Mouse (Mus musculus): ENCODE data around the gene Sec14l1.

Gene Sec14l1

GRCm38 (mm10) chr11:117161574-117161973, 46.6 kb downstream of the Sec14l1 start:
- TF ChIP-seq CTCF (conservative IDR thresholded peaks at IDR 0.05; ENCODE audit: low read length) = no peak
- TF ChIP-seq POU5F1 (IDR thresholded peaks at IDR 0.05; ENCODE audit: borderline replicate concordance, low read length) = no peak
- no peak for TF ChIP-seq NANOG (IDR thresholded peaks at IDR 0.05; ENCODE audit: borderline replicate concordance, low read length)
- no peaks in the 10 kb centered on the region for H3K27me3 ChIP-seq (ENCODE audit: insufficient read depth, low read length)

GRCm38 (mm10) chr11:117163098-117163497, 48.1 kb downstream of the Sec14l1 start:
- Histone ChIP-seq H3K4me3 (replicated peaks; ENCODE audit: low read length) (no peak overlapping the region), H3K27me3 (ENCODE audit: insufficient read depth, low read length) (no peaks in the 10 kb centered on the region), H3K9me3 (ENCODE audit: low read length) (no peaks in the 10 kb centered on the region), H3K4me1 (replicated peaks; ENCODE audit: low read depth, low read length) (peaks cover 54% of the 10 kb centered on the region), H3K36me3 (ENCODE audit: insufficient read depth, low read length) (peaks cover 22% of the 10 kb centered on the region)
- no peak for TF ChIP-seq POU5F1 (IDR thresholded peaks at IDR 0.05; ENCODE audit: borderline replicate concordance, low read length)
- no peak for TF ChIP-seq NANOG (IDR thresholded peaks at IDR 0.05; ENCODE audit: borderline replicate concordance, low read length)
- TF ChIP-seq CTCF (conservative IDR thresholded peaks at IDR 0.05; ENCODE audit: low read length) = no peak

More at GRCm38 (mm10) chr11:117161574-117161973, 46.6 kb downstream of the Sec14l1 start:
- Histone ChIP-seq H3K4me3 (replicated peaks; ENCODE audit: low read length) (no peak overlapping the region), H3K4me1 (replicated peaks; ENCODE audit: low read depth, low read length) (peaks cover 65% of the 10 kb centered on the region), H3K9me3 (ENCODE audit: low read length) (no peaks in the 10 kb centered on the region), H3K36me3 (ENCODE audit: insufficient read depth, low read length) (peaks cover 34% of the 10 kb centered on the region)

- peaks cover 15% of the 10 kb centered on the region for H3K36me3 ChIP-seq (ENCODE audit: insufficient read depth, low read length)
- no peak overlapping the region for H3K4me3 ChIP-seq (replicated peaks; ENCODE audit: low read length)
- H3K27me3 ChIP-seq (ENCODE audit: insufficient read depth, low read length) = no peaks in the 10 kb centered on the region
- TF ChIP-seq POU5F1 (IDR thresholded peaks at IDR 0.05; ENCODE audit: borderline replicate concordance, low read length) = no peak
- no peak for TF ChIP-seq CTCF (conservative IDR thresholded peaks at IDR 0.05; ENCODE audit: low read length)
- no peak for TF ChIP-seq NANOG (IDR thresholded peaks at IDR 0.05; ENCODE audit: borderline replicate concordance, low read length)
- H3K9me3 ChIP-seq (ENCODE audit: low read length) = no peaks in the 10 kb centered on the region
- H3K4me1 ChIP-seq (replicated peaks; ENCODE audit: low read depth, low read length) = peaks cover 53% of the 10 kb centered on the region
These were observed 48.8 kb downstream of the Sec14l1 start for GRCm38 (mm10) chr11:117163771-117164170.

DNA sequence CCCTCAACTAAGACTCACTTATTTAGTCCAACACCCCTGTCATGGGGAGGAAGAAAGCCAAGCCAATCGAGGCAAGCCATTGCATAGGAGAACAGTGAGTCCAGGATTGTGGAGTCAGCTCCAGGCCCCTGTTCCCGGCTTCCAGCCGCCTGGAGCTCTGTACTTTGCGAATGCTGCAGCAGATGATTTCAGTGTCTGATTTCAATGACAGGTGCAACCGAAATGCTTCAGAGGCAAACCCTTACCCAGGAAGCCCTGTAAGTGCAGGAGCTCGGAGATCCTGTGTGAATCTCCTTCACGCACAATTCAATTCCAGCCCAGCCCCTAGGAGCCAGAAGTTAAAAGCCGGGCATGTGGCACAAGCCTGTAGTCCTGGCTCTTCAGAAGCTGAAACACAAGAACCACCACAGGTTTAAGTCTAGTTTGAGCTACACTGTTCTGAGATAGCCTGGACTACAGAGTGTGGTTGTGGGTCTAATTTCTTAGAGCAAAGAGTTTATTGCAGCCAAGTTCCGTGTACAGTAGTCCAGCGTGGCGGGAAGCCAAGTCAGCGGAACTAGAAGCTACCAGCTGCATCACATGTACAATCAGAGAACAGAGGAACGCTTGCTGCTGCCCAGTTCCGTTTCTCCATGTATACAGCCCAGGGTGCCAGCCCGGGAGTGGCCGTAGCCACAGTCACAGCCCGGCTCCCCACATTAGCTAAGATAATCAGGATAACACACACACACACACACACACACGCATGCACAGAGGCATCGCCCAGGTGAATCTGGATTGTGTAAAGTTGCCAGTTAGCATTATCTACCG, 53.5 kb downstream of the Sec14l1 start:
- peaks cover 25% of the 10 kb centered on the region for H3K4me1 ChIP-seq (replicated peaks; ENCODE audit: low read depth, low read length)
- no peaks in the 10 kb centered on the region for H3K27me3 ChIP-seq (ENCODE audit: insufficient read depth, low read length)
- H3K4me3 ChIP-seq (replicated peaks; ENCODE audit: low read length) = no peak overlapping the region
- no peak for TF ChIP-seq CTCF (conservative IDR thresholded peaks at IDR 0.05; ENCODE audit: low read length)
- TF ChIP-seq NANOG (IDR thresholded peaks at IDR 0.05; ENCODE audit: borderline replicate concordance, low read length) = no peak
- no peak for TF ChIP-seq POU5F1 (IDR thresholded peaks at IDR 0.05; ENCODE audit: borderline replicate concordance, low read length)
- H3K9me3 ChIP-seq (ENCODE audit: low read length) = peaks cover 5% of the 10 kb centered on the region; the same call in 1 of the 2 replicates
- no peaks in the 10 kb centered on the region for H3K36me3 ChIP-seq (ENCODE audit: insufficient read depth, low read length)

DNA sequence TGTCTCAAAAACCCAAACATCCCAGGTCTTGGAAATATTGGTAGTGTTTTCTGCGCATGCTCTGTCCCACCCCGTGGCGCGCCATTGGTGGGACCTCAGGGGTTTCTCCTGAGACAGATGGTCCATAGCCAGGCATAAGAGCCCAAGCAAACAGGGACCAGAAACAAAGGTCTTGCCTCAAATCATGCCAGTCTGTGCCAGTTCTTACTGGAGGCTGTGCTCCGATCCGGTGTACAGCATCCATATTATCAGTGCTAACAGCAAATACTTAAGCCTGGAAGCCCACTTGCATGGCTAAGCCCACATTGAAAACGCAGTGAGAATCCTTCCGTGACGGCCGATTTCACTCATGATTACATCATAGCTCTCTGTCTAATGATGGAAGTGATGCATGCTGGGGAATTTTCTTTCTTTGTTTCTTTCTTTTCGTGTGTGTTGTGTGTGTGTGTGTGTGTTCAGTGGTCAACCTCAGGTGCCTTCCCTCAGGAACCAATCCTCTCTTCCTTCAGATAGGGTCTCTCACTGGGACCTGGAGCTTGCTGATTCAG, 54.2 kb downstream of the Sec14l1 start:
- Histone ChIP-seq H3K9me3 (ENCODE audit: low read length) (peaks cover 5% of the 10 kb centered on the region; the same call in 1 of the 2 replicates), H3K36me3 (ENCODE audit: insufficient read depth, low read length) (no peaks in the 10 kb centered on the region), H3K4me1 (replicated peaks; ENCODE audit: low read depth, low read length) (peaks cover 30% of the 10 kb centered on the region), H3K4me3 (replicated peaks; ENCODE audit: low read length) (no peak overlapping the region), H3K27me3 (ENCODE audit: insufficient read depth, low read length) (no peaks in the 10 kb centered on the region)
- TF ChIP-seq NANOG (IDR thresholded peaks at IDR 0.05; ENCODE audit: borderline replicate concordance, low read length) = no peak
- TF ChIP-seq CTCF (conservative IDR thresholded peaks at IDR 0.05; ENCODE audit: low read length) = no peak
- TF ChIP-seq POU5F1 (IDR thresholded peaks at IDR 0.05; ENCODE audit: borderline replicate concordance, low read length) = no peak

GRCm38 (mm10) chr11:117169801-117170565, 55.0 kb downstream of the Sec14l1 start:
- TF ChIP-seq CTCF (conservative IDR thresholded peaks at IDR 0.05; ENCODE audit: low read length) = no peak
- no peak for TF ChIP-seq POU5F1 (IDR thresholded peaks at IDR 0.05; ENCODE audit: borderline replicate concordance, low read length)
- no peak for TF ChIP-seq NANOG (IDR thresholded peaks at IDR 0.05; ENCODE audit: borderline replicate concordance, low read length)
- peaks cover 37% of the 10 kb centered on the region for H3K4me1 ChIP-seq (replicated peaks; ENCODE audit: low read depth, low read length)
- H3K27me3 ChIP-seq (ENCODE audit: insufficient read depth, low read length) = no peaks in the 10 kb centered on the region
- H3K4me3 ChIP-seq (replicated peaks; ENCODE audit: low read length) = no peak overlapping the region
- H3K36me3 ChIP-seq (ENCODE audit: insufficient read depth, low read length) = no peaks in the 10 kb centered on the region
- H3K9me3 ChIP-seq (ENCODE audit: low read length) = peaks cover 5% of the 10 kb centered on the region; the same call in 1 of the 2 replicates

- Histone ChIP-seq H3K4me3 (replicated peaks; ENCODE audit: low read length) (peak overlapping the region; percentile 76), H3K27me3 (ENCODE audit: insufficient read depth, low read length) (no peaks in the 10 kb centered on the region), H3K9me3 (ENCODE audit: low read length) (peaks cover 5% of the 10 kb centered on the region; the same call in 1 of the 2 replicates), H3K4me1 (replicated peaks; ENCODE audit: low read depth, low read length) (peaks cover 58% of the 10 kb centered on the region), H3K36me3 (ENCODE audit: insufficient read depth, low read length) (no peaks in the 10 kb centered on the region)
- TF ChIP-seq CTCF (conservative IDR thresholded peaks at IDR 0.05; ENCODE audit: low read length) (no peak), POU5F1 (IDR thresholded peaks at IDR 0.05; ENCODE audit: borderline replicate concordance, low read length) (no peak), NANOG (IDR thresholded peaks at IDR 0.05; ENCODE audit: borderline replicate concordance, low read length) (no peak)
These were observed 59.3 kb downstream of the Sec14l1 start for GRCm38 (mm10) chr11:117174098-117174892.
